Comparison of ENCODE assay signal across 8 mouse cellular contexts in the genomic region with DNA sequence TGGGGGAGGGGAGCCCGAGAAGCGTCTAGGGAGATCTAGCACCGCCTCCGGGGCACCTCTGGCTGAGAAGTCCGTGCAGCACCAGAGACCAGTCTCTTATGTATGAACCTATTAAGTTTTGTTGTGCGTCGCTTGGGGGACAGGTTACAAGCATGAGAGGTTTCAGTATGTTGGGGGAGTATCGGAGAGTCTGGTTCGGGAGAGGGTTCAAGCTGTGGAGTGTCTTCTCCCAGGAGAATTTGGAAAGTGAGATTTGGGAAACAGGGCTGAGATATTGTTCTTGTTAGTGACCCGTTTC. TPM values are rescaled to one million over a fixed set of nuclear protein-coding genes. Genes with fewer than 3 reads are reported as not detected.
A peak's percentile ranks its signal among the peaks of the same experiment; 100 is the strongest.
DNase-seq lines count a peak whose midpoint lies in the region; ATAC-seq and TF ChIP-seq lines count a peak whose summit lies in the region.

No protein-coding gene starts in this region.

- no peaks in the 10 kb centered on the region for H3K9me3 ChIP-seq in hindbrain, postnatal 0 days (ENCODE audit: low read length)
- H3K9me3 ChIP-seq in midbrain, embryonic 14.5 days (ENCODE audit: control insufficient read depth, low read length), result no peaks in the 10 kb centered on the region

- peaks cover 4% of the 10 kb centered on the region for H3K27me3 ChIP-seq in spleen, adult 2 months (ENCODE audit: control insufficient read depth, insufficient read depth, low read length)
- H3K27me3 ChIP-seq in hindbrain, postnatal 0 days (ENCODE audit: insufficient read depth, low read length), result no peaks in the 10 kb centered on the region
- H3K27me3 ChIP-seq in midbrain, embryonic 14.5 days (ENCODE audit: control insufficient read depth, insufficient read depth, low read length), result no peaks in the 10 kb centered on the region

- ATAC-seq in hindbrain, postnatal 0 days, result peak; percentile 8
- no peak; the same call in 1 of the 2 replicates for ATAC-seq in midbrain, embryonic 14.5 days (ENCODE audit: low FRiP score, low TSS enrichment)

- H3K9ac ChIP-seq in hindbrain, postnatal 0 days (replicated peaks; ENCODE audit: low read length), result peak overlapping the region; percentile 86
- peak overlapping the region; percentile 92 for H3K9ac ChIP-seq in midbrain, embryonic 14.5 days (replicated peaks; ENCODE audit: low read length)

- no peaks in the 10 kb centered on the region; the same call in 1 of the 2 replicates for H3K4me1 ChIP-seq in spleen, adult 2 months (ENCODE audit: control insufficient read depth, insufficient read depth, insufficient read length)
- H3K4me1 ChIP-seq in hindbrain, postnatal 0 days (ENCODE audit: insufficient read depth, low read length), result peaks cover 6% of the 10 kb centered on the region
- peaks cover 22% of the 10 kb centered on the region for H3K4me1 ChIP-seq in midbrain, embryonic 14.5 days (ENCODE audit: control insufficient read depth, insufficient read depth, low read length)

- H3K4me3 ChIP-seq in spleen, adult 2 months (ENCODE audit: extremely low read depth, insufficient read depth, insufficient read length), result peak overlapping the region; percentile 54; the same call in 1 of the 2 replicates
- peak overlapping the region; percentile 66 for H3K4me3 ChIP-seq in hindbrain, postnatal 0 days (ENCODE audit: low read length)
- H3K4me3 ChIP-seq in midbrain, embryonic 14.5 days (replicated peaks; ENCODE audit: low read depth, low read length), result peak overlapping the region; percentile 71

- no peak overlapping the region for H3K27ac ChIP-seq in spleen, adult 2 months (ENCODE audit: insufficient read depth, low read length)
- H3K27ac ChIP-seq in hindbrain, postnatal 0 days, result peak overlapping the region; percentile 93; the same call in 1 of the 2 replicates
- H3K27ac ChIP-seq in midbrain, embryonic 14.5 days (replicated peaks; ENCODE audit: low read depth, low read length), result peak overlapping the region; percentile 92

- TF ChIP-seq POLR2A in spleen, adult 2 months (IDR thresholded peaks at IDR 0.05; ENCODE audit: low read depth, low read length), result no peak

- no peaks in the 10 kb centered on the region for H3K36me3 ChIP-seq in spleen, adult 2 months (ENCODE audit: control insufficient read depth, insufficient read depth, low read length)
- no peaks in the 10 kb centered on the region for H3K36me3 ChIP-seq in hindbrain, postnatal 0 days (ENCODE audit: insufficient read depth, low read length)
- H3K36me3 ChIP-seq in midbrain, embryonic 14.5 days (ENCODE audit: control insufficient read depth, insufficient read depth, low read length), result no peaks in the 10 kb centered on the region

- H3K4me2 ChIP-seq in hindbrain, postnatal 0 days (ENCODE audit: low read depth, low read length), result peak overlapping the region; percentile 62
- H3K4me2 ChIP-seq in midbrain, embryonic 14.5 days (ENCODE audit: low read length), result peak overlapping the region; percentile 75

- peak; percentile 59 for DNase-seq in adrenal gland, postnatal 25 days
- no peak for DNase-seq in adrenal gland, postnatal 10 days
- DNase-seq in spleen, adult 2 months (ENCODE audit: low read depth in 1 of 2, low spot score in 2 of 2), result no peak
- DNase-seq in spleen, postnatal 14 days (ENCODE audit: low spot score in 2 of 2), result no peak
- no peak for DNase-seq in hindbrain, postnatal 0 days (ENCODE audit: low spot score)
- DNase-seq in midbrain, embryonic 14.5 days, result no peak
- no peak for DNase-seq in retina, postnatal 1 day
- DNase-seq in layer of hippocampus, postnatal 36 days, result no peak

- TF ChIP-seq CTCF in spleen, adult 2 months (IDR thresholded peaks at IDR 0.05; ENCODE audit: extremely low read depth, insufficient read depth, insufficient read length, insufficient replicate concordance), result no peak
- no peak for TF ChIP-seq CTCF in hindbrain, postnatal 0 days (IDR thresholded peaks at IDR 0.05; ENCODE audit: low read depth)

- WGBS in spleen, adult 2 months, result 4% methylated on average over 10 of the region's 10 CpGs
- 1% methylated on average over 10 of the region's 10 CpGs for WGBS in hindbrain, postnatal 0 days
- WGBS in midbrain, embryonic 14.5 days, result 1% methylated on average over 10 of the region's 10 CpGs

RNA-seq across cellular contexts. Expression of gene Rnf150, which starts 1.3 kb away (rescaled TPM):
- 14.4 and 16.6 TPM in 2 replicates for total RNA-seq in adrenal gland, postnatal 25 days (2021)
- 10 to 100 TPM; 10.7 to 15.4 TPM for total RNA-seq in adrenal gland, postnatal 10 days (2021)
- 1.7 TPM in 2 replicates for polyA plus RNA-seq in spleen, adult 2 months (2012; rRNA removed)
- total RNA-seq in hindbrain, postnatal 0 days (2014; rRNA removed), result 9.4 and 9.9 TPM in 2 replicates
- polyA plus RNA-seq in hindbrain, postnatal 0 days (2015; fragmentation: Nextera tagmentation; extraction: Ambion mirVana), result 1.7 and 1.9 TPM in 2 replicates
- 2.4 and 3.3 TPM in 2 replicates for polyA plus RNA-seq in midbrain, embryonic 14.5 days (2014; fragmentation: Nextera tagmentation; extraction: Ambion mirVana)
- total RNA-seq in layer of hippocampus, postnatal 36 days (2021), result 10 to 100 TPM; 46.6 to 48.4 TPM
